Mouse (Mus musculus) hindbrain, embryonic 10.5 days (tissue): ENCODE measurements around the gene Rab4b. TPM values are rescaled to one million over a fixed set of nuclear protein-coding genes. Genes with fewer than 3 reads are reported as not detected.

ENCODE experiments used
- DNase-seq: peaks from one replicate; pipeline ENCODE4 v3.0.0-alpha.2; 2017; ENCODE audit warnings: low spot score
- H3K27ac ChIP-seq: fragments of 300-500 bp; sonication (generic); 2 replicates; pipeline ENCODE4 v1.5.1; 2016; ENCODE audit warnings: mild to moderate bottlenecking, moderate library complexity
- H3K27me3 ChIP-seq: fragments of 300-500 bp; sonication (generic); 2 replicates; pipeline ENCODE4 v1.6.1; 2016; ENCODE audit warnings: mild to moderate bottlenecking; ENCODE audit not compliant: poor library complexity, insufficient read depth, severe bottlenecking
- H3K36me3 ChIP-seq: fragments of 300-500 bp; sonication (generic); 2 replicates; pipeline ENCODE4 v1.6.1; 2016; ENCODE audit warnings: mild to moderate bottlenecking, moderate library complexity
- H3K4me1 ChIP-seq: fragments of 300-500 bp; sonication (generic); replicated peaks from 2 replicates; pipeline ENCODE4 v1.6.1; 2016; ENCODE audit warnings: mild to moderate bottlenecking
- H3K4me3 ChIP-seq: fragments of 300-500 bp; sonication (generic); 2 replicates; pipeline ENCODE4 v1.5.1; 2016; ENCODE audit warnings: mild to moderate bottlenecking, moderate library complexity
- H3K9me3 ChIP-seq: fragments of 300-500 bp; sonication (generic); 2 replicates; pipeline ENCODE4 v1.6.1; 2016; ENCODE audit warnings: mild to moderate bottlenecking, moderate library complexity
- WGBS: fragments of 180-500 bp; shearing (Covaris S2); methylation state at CpG from one replicate; pipeline ENCODE4 v1.1.7; 2016; 5-methylcytosine and 5-hydroxymethylcytosine counted together
- polyA plus RNA-seq: library from polyadenylated mRNA; unstranded; fragments of >200 nt; fragmentation: Nextera tagmentation; extraction: Ambion mirVana; gene quantifications from 2 replicates; pipeline ENCODE4 v1.2.1, GENCODE M21; 2016

Rab4b gene
- polyA plus RNA-seq, 1 experiment from 2014 or later, result 92.2 TPM

DNA sequence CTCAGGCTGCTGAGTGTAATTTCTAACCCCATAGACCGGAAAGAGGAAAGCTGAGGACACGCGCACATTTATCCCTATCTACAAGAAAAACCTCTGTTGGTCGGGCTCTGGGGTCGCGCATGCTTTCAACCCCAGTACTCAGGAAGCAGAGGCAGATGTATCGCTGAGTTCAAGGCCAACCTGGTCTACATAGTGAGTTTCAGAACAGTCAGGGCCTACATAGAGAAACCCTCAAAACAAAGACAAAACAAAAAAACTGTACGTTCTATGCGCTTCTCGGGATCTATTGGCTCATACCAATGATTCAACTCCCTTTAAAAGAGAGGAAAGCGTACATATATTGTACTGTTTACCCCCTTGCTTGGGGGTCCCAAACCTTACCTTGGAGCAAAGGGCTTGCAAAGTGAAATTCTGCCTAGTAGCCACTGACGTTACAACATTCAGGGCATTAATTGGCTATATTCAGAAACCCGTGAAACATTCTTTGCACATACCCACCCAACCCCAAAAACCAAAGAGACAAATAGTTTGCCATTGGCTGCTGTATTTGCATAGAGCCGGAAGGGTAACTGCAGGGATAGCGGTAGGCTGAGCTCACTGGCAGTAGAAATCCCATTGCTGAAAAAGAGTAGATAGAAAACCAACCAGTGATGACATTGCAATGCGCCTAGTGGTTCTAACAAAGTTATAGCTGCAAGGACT lies 672 bp upstream of the Rab4b start:
- Histone ChIP-seq H3K4me1 (peaks cover 19% of the 10 kb centered on the region), H3K27ac (peak overlapping the region; percentile 90), H3K27me3 (no peaks in the 10 kb centered on the region), H3K36me3 (peaks cover 31% of the 10 kb centered on the region), H3K9me3 (no peaks in the 10 kb centered on the region), H3K4me3 (peak overlapping the region; percentile 63)
- DNase-seq, result no peak
- 48% methylated on average over 16 of the region's 16 CpGs for WGBS

DNA sequence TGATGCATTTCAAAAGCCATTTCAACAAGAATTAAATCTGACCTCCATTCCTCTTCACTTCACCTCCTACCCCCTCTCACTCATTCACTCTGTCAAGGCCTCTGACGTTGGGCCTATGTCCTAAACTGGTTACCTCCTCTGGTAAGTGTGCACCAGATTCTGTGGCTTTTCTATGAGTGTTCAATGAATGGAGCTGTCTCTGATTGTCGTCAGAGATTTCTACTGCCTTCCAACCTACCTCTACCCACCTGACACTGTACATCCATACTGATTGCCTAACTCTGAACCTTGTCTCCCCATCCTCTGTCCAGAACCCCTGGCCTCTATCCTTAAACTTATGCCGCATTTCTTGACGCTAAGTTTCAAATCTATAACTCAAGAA lies 763 bp downstream of the Rab4b start:
- H3K27me3 ChIP-seq, result no peaks in the 10 kb centered on the region
- WGBS, result 24% methylated on average over 4 of the region's 4 CpGs
- H3K27ac ChIP-seq, result peak overlapping the region; percentile 90
- H3K4me1 ChIP-seq, result peaks cover 19% of the 10 kb centered on the region
- H3K4me3 ChIP-seq, result peak overlapping the region; percentile 63
- no peak for DNase-seq
- H3K9me3 ChIP-seq, result no peaks in the 10 kb centered on the region
- peaks cover 32% of the 10 kb centered on the region for H3K36me3 ChIP-seq

DNA sequence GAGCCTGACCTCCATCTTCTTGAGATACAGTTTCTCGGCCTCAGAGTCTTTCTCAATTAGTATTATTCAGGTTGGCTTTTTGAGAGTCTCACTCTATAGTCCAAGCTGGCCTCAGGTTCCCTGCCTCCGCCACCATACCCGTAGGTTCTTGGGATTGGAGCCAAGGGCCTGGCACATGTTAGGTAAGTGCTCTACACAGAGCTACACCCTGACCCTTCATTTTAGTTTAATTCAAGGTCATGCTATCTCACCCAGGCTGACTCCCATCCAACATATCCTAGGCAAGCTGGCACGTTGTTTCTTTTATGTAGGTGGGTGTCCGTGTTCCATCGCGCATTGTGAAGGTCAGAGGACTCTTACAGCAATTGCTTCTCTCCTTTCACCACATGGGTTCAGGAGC lies 3.8 kb downstream of the Rab4b start:
- no peaks in the 10 kb centered on the region for H3K27me3 ChIP-seq
- DNase-seq, result no peak
- WGBS, result 95% methylated on average over 7 of the region's 7 CpGs
- H3K4me1 ChIP-seq, result peaks cover 16% of the 10 kb centered on the region
- H3K27ac ChIP-seq, result no peak overlapping the region
- H3K4me3 ChIP-seq, result no peak overlapping the region
- H3K9me3 ChIP-seq, result no peaks in the 10 kb centered on the region
- peaks cover 52% of the 10 kb centered on the region for H3K36me3 ChIP-seq

DNA sequence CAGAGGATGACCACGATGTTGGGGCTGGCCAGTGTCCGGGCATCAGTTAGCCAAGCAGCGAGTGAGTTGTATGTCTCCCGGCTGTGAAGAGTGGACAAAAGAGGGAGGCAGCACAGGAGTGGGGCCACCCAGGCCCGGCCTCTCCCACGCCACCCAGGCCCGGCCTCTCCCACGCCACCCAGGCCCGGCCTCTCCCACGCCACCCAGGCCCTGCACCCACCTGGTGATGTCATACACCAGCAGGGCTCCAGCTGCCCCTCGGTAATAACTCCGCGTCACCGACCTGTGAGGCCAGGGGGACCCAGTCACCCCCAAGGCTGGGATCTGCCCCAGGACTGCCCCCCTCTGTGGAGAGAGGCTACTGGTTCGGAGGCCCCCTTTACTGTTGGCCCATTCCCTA lies 4.2 kb downstream of the Rab4b start:
- Histone ChIP-seq H3K36me3 (peaks cover 52% of the 10 kb centered on the region), H3K27me3 (no peaks in the 10 kb centered on the region), H3K4me3 (no peak overlapping the region), H3K4me1 (peaks cover 12% of the 10 kb centered on the region), H3K27ac (no peak overlapping the region), H3K9me3 (no peaks in the 10 kb centered on the region)
- WGBS, result 90% methylated on average over 15 of the region's 15 CpGs
- no peak for DNase-seq

DNA sequence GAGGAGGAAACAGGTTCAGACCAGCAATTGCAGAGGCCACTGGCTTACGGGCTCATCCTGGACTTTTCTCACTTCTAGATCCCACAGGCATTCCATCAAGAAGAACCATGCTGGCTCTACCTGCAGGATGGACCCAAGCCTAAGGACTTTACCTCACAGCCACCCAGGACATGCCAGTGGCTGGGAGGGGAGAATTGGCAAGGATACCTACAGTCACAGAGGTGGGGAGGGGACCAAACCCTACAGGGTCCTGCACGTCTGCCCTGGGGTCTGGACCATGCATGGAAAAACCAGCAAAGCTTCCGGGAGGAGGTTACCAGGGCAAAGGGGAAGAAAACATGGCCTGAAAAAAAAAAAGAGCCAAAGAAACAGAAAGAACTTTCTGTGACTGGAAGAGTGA lies 7.7 kb downstream of the Rab4b start:
- H3K4me3 ChIP-seq, result no peak overlapping the region
- H3K36me3 ChIP-seq, result peaks cover 55% of the 10 kb centered on the region
- no peaks in the 10 kb centered on the region for H3K9me3 ChIP-seq
- 89% methylated on average over 3 of the region's 3 CpGs for WGBS
- DNase-seq, result no peak
- peaks cover 7% of the 10 kb centered on the region for H3K4me1 ChIP-seq
- no peak overlapping the region for H3K27ac ChIP-seq
- no peaks in the 10 kb centered on the region for H3K27me3 ChIP-seq

DNA sequence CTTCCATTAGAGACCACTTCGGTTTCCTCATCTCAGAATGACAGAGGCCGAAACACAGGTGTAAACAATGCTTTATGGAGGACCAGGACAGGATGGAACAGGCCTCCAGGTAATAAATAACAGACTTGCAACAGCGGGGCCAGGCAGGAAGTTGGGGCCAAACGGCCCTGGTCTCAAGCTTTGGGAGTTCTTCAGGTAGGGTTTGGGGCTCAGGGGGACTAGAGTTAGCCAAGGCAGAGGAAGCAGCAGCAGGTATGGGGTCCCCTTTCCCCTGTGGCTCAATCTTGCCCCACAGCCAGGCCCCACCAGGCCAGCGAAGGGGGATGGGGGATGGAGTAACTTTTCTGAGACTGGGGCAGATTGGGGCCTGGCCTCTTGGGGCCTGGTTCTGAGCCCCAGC lies 10.3 kb downstream of the Rab4b start:
- Histone ChIP-seq H3K4me3 (no peak overlapping the region), H3K4me1 (peaks cover 33% of the 10 kb centered on the region), H3K27me3 (no peaks in the 10 kb centered on the region), H3K9me3 (no peaks in the 10 kb centered on the region), H3K27ac (no peak overlapping the region), H3K36me3 (peaks cover 54% of the 10 kb centered on the region)
- 90% methylated on average over 5 of the region's 5 CpGs for whole genome bisulfite sequencing
- DNase-seq, result no peak

DNA sequence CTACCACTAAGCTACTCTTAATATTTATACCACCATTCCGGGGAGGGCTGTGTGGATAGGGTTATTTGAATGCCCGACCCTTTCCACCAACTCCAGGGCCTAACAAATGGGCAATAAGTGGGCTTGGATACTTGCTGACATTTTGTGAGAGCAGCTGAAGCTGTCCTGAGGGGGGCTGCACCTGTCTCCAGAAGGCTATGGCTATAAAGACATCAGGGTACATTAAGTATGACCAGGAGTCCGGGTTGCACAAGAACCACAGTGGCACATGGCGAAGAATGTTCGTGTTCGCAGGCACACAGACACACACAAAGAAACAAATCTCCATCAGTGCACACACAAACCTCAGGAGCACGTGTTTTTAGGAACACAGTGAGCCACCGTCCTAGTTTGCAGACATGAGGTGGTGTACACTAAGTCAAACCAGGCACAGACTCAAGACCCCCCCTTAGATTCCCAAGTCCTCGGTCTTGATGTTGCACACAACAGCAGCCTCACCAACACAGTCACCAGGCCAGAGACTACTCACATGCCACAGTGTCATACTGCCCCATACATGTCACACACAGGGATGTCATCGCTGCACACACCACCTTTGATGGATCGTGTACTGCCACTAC lies 11.1 kb downstream of the Rab4b start:
- H3K27me3 ChIP-seq, result no peaks in the 10 kb centered on the region
- peaks cover 54% of the 10 kb centered on the region for H3K36me3 ChIP-seq
- 78% methylated on average over 11 of the region's 11 CpGs for WGBS

DNA sequence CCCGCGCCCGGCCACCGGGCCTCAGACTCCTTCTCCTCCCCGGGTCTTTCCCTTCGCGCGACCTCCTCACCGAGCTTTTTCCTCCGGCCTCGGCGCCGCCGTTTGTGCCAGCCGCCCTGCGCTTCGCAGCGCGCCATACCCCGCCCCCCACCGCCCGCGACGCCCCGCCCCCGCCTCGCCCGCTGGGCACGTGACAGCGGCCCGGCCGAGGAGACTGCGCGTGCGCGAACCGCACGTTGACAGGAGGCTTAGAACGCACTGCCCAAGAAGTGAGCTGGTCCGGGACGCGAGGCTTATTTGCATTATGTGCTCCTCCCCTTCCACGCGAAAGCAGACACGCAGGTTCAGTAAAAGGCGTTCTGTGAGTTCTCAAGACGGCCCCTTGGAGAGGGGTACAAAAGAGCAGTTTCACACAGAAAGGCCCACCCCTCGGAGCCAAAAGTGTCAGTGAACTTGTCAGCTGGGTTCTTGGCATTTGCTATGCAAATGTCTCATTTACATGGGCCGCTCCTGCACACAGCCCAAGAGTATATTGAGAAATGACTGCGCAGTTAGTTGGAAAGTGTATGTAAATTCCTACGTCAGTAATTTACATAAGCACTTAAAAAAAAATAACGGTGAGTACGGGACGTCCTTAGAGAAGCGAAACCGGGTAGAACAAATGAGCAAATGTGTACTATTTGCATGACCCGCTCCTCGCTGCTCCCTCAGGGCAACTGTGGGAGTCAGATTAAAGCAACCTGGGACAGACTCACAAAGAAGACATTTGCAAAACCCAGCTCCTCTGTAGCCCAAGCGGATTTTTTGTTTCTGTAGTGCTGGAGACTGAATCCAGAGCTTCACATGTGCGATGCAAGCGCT lies 11.9 kb downstream of the Rab4b start, which contains the start of gene Egln2:
Gene Egln2, minus strand, starts transcription at position 189 of the 861 bp plus-strand sequence.
- Histone ChIP-seq H3K36me3 (peaks cover 54% of the 10 kb centered on the region), H3K9me3 (no peaks in the 10 kb centered on the region), H3K27me3 (no peaks in the 10 kb centered on the region), H3K4me3 (peak within 1 kb of the TSS; percentile 69), H3K4me1 (peaks cover 48% of the 10 kb centered on the region), H3K27ac (peak within 1 kb of the TSS; percentile 99)
- DNase-seq, result peak; percentile 95
- WGBS, result 2% methylated on average over 61 of the region's 61 CpGs

More for the DNA sequence above, 11.1 kb downstream of the Rab4b start:
- H3K9me3 ChIP-seq, result no peaks in the 10 kb centered on the region
- H3K4me3 ChIP-seq, result peak overlapping the region; percentile 69
- peak overlapping the region; percentile 99 for H3K27ac ChIP-seq
- peaks cover 41% of the 10 kb centered on the region for H3K4me1 ChIP-seq
- no peak for DNase-seq

DNA sequence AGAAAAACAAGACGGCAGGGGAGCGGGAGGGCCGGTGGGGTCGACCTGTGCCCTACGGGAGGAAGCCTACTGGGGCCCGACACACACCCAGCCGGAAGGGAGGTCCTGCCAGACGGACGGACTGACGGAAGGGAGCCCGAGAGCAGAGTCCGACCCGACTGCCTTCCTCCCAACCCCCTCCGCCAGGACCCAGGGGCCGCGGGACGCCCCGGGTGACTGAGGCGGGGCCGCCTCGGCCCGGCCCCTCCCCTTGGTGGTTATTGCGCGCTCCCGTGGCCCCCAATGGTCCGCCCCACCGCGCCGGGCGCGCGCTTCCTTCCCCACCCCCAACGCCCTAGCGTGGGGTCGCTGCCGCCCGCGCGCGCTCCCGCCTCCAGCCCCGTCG lies 12.5 kb downstream of the Rab4b start:
- peak overlapping the region; percentile 99 for H3K27ac ChIP-seq
- H3K4me1 ChIP-seq, result peaks cover 54% of the 10 kb centered on the region
- peak overlapping the region; percentile 69 for H3K4me3 ChIP-seq
- H3K36me3 ChIP-seq, result peaks cover 54% of the 10 kb centered on the region
- no peaks in the 10 kb centered on the region for H3K9me3 ChIP-seq
- no peaks in the 10 kb centered on the region for H3K27me3 ChIP-seq
- WGBS, result under 1% methylated on average over 43 of the region's 43 CpGs
- peak; percentile 85 for DNase-seq

DNA sequence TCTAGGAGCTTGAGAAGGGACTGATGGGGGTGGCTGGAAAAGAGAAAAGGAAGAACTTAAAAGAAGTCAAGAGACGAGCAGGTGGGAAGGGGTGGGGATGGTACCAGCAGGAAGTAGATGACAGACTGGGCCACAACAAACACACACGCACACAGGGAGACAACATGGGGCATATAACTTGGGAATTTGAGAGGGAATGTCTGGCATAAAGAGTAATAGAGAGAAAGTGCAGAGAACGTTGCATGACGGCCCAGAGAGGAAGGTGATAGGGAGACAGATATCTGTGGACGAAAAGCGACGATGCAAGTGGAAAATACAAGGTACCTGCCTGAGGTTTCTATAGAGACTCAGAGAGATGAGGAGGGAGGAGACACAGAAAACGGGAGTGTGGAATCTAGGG lies 13.0 kb downstream of the Rab4b start:
- 5% methylated on average over 8 of the region's 8 CpGs for WGBS
- DNase-seq, result peak; percentile 23
- peak overlapping the region; percentile 99 for H3K27ac ChIP-seq
- H3K36me3 ChIP-seq, result peaks cover 54% of the 10 kb centered on the region
- peaks cover 60% of the 10 kb centered on the region for H3K4me1 ChIP-seq
- no peaks in the 10 kb centered on the region for H3K27me3 ChIP-seq
- H3K9me3 ChIP-seq, result no peaks in the 10 kb centered on the region
- peak overlapping the region; percentile 69 for H3K4me3 ChIP-seq

DNA sequence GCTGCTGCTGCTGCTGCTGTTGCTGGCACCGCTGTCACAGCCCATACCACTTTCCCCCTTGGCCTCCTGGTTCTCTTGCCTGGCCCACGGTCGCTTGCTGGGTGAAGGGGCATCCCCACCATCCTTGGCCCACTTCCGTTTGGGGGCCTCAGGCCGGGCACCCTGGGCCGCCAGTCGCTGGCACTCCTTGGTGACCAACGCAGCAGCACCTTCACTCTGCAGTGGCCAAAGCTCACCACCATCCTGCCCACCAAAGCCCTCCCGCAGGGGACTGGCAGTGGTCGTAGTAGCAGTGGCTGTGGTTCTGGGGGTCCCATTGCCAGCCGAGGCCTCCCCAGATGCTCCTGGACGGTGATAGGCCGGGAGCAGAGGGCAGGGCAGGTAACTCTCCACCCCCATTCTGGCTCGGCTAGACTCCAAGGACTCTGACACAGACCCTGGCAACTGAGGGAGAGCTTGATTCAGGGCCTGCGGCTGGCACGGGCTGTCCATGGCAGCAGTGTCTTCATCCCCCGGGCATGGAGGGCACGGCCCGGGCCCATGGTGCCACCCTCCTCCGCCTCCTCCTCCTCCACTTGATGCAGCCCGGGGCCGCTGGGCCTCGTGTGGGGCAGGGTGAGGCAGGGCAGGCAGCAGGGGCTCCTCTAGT lies 13.6 kb downstream of the Rab4b start:
- peaks cover 65% of the 10 kb centered on the region for H3K4me1 ChIP-seq
- DNase-seq, result no peak
- no peaks in the 10 kb centered on the region for H3K27me3 ChIP-seq
- no peaks in the 10 kb centered on the region for H3K9me3 ChIP-seq
- WGBS, result 79% methylated on average over 23 of the region's 23 CpGs
- peak overlapping the region; percentile 69 for H3K4me3 ChIP-seq
- H3K27ac ChIP-seq, result peak overlapping the region; percentile 99
- H3K36me3 ChIP-seq, result peaks cover 52% of the 10 kb centered on the region

DNA sequence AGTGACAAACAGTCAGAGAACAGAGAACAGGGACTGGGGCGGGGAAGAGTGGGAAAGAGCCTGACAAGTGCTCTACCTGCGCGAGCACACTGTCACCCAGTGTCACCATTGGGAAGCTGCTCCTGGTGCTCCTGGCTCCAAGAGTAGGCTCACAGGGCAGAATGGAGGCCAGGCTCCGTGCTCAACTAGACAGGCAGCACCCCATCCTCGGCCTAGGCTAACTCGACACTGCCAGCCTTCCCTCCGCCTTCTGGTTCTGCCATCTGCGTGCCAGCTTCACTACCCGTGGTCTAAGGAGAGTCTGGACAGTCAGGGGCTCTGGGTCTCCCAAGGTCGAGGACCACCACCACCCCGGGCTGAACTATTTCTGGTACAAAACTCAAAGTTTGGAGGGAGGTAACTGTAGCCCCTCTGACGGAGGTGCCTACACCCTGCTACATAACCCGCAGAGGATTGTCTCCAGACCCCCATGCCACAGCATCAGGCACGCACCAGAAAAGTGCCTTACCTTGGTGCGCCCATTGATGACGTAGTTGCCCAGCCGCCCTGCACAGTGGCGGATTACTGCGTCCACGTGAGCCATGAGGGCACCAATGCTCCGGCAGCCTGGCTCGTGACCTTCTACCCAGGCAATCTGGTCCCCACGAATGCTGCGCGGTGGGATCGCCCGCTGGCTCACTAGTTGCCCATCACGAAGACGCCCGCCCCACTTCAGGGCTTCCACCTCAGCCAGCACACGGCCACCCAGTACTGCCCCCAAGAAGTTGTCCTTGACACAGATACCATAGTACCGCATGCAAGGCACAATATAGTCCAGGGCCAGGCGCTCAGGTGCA lies 14.4 kb downstream of the Rab4b start:
- Histone ChIP-seq H3K4me3 (peak overlapping the region; percentile 69), H3K27me3 (no peaks in the 10 kb centered on the region), H3K4me1 (peaks cover 68% of the 10 kb centered on the region), H3K36me3 (peaks cover 59% of the 10 kb centered on the region), H3K27ac (peak overlapping the region; percentile 99), H3K9me3 (no peaks in the 10 kb centered on the region)
- WGBS, result 79% methylated on average over 33 of the region's 33 CpGs
- DNase-seq, result no peak
